Mouse (Mus musculus) CH12.LX (cell line): ENCODE results near the gene Arhgap1. TPM values are rescaled to one million over a fixed set of nuclear protein-coding genes. Genes with fewer than 3 reads are reported as not detected.

Experiments
- DNase-seq: peaks from one replicate; pipeline ENCODE4 v3.0.0-alpha.2; 2013; ENCODE audit errors: extremely low read depth
- H3K27ac ChIP-seq: 2 replicates; pipeline ENCODE4 v1.5.1; 2012; ENCODE audit warnings: low read depth, mild to moderate bottlenecking, control low read depth, moderate library complexity; ENCODE audit not compliant: insufficient read depth
- H3K27me3 ChIP-seq: replicated peaks from 2 replicates; pipeline ENCODE3; 2012; ENCODE audit warnings: inconsistent platforms
- H3K36me3 ChIP-seq, 2 experiments: replicated peaks in 1 of 2; 2 replicates each; pipeline versions ENCODE3 to v1.6.1; 2012; ENCODE audit warnings: inconsistent platforms in 1 of 2, low read length in 1 of 2, mild to moderate bottlenecking in 1 of 2, mixed read lengths in 1 of 2, moderate library complexity in 1 of 2; ENCODE audit not compliant: control insufficient read depth in 1 of 2, insufficient read depth in 1 of 2
- H3K4me1 ChIP-seq, 2 experiments: 2 replicates each; pipeline ENCODE4 v1.6.1; 2012; ENCODE audit warnings: inconsistent platforms in 1 of 2, moderate library complexity in 1 of 2; ENCODE audit not compliant: insufficient read depth in 2 of 2, control insufficient read depth in 1 of 2
- H3K4me2 ChIP-seq: 2 replicates; pipeline ENCODE4 v1.6.1; 2012; ENCODE audit warnings: low read depth, mild to moderate bottlenecking, control low read depth; ENCODE audit not compliant: poor library complexity, insufficient read depth, severe bottlenecking
- H3K4me3 ChIP-seq, 3 experiments: fragments of 150-350 bp in 1 of 3; sonication (generic) in 1 of 3; replicated peaks in 1 of 3; 2 replicates each; pipeline versions ENCODE3 to v1.5.1; 2011 to 2012; ENCODE audit warnings: low read depth in 2 of 3, low read length in 2 of 3, mild to moderate bottlenecking in 2 of 3, moderate library complexity in 2 of 3, control low read depth in 1 of 3, improper control_type of control experiment in 1 of 3, inconsistent platforms in 1 of 3, mixed read lengths in 1 of 3; ENCODE audit not compliant: poor library complexity in 1 of 3
- H3K79me2 ChIP-seq: replicated peaks from 2 replicates; pipeline ENCODE4 v1.6.1; 2012; ENCODE audit warnings: mild to moderate bottlenecking, moderate library complexity; ENCODE audit not compliant: control insufficient read depth, poor library complexity, insufficient read depth, severe bottlenecking; ENCODE audit errors: extremely low read depth
- H3K9ac ChIP-seq: 2 replicates; pipeline ENCODE4 v1.6.1; 2012; ENCODE audit warnings: low read depth, mild to moderate bottlenecking, control low read depth, moderate library complexity; ENCODE audit not compliant: insufficient read depth
- H3K9me3 ChIP-seq: replicated peaks from 2 replicates; pipeline ENCODE3; 2012; ENCODE audit warnings: low read length, inconsistent platforms, mixed read lengths
- BHLHE40 ChIP-seq: IDR thresholded peaks from 2 replicates; pipeline ENCODE4 v1.6.1; 2011; ENCODE audit warnings: mild to moderate bottlenecking, low read depth, low read length, improper control_type of control experiment
- CHD1 ChIP-seq: IDR thresholded peaks from 2 replicates; pipeline ENCODE4 v1.6.1; 2012; ENCODE audit warnings: low read depth, low read length, improper control_type of control experiment, inconsistent platforms
- CHD2 ChIP-seq: IDR thresholded peaks from 2 replicates; pipeline ENCODE4 v1.6.1; 2011; ENCODE audit warnings: low read length, improper control_type of control experiment
- CTCF ChIP-seq, 2 experiments: IDR thresholded peaks in 1 of 2; conservative IDR thresholded peaks in 1 of 2; 2 replicates each; pipeline ENCODE4 v1.5.1; 2011 to 2012; ENCODE audit warnings: low read depth in 2 of 2, low read length in 2 of 2, improper control_type of control experiment in 1 of 2, inconsistent platforms in 1 of 2, mild to moderate bottlenecking in 1 of 2, moderate library complexity in 1 of 2
- ETS1 ChIP-seq: conservative IDR thresholded peaks from 2 replicates; pipeline ENCODE4 v1.6.1; 2012; ENCODE audit warnings: low read depth, mild to moderate bottlenecking, inconsistent platforms, low read length, improper control_type of control experiment, moderate library complexity
- IRF4 ChIP-seq: IDR thresholded peaks from 2 replicates; pipeline ENCODE4 v1.6.1; 2014; ENCODE audit warnings: low read depth, mild to moderate bottlenecking, inconsistent platforms, low read length, improper control_type of control experiment
- JUND ChIP-seq: conservative IDR thresholded peaks from 2 replicates; pipeline ENCODE4 v1.6.1; 2011; ENCODE audit warnings: low read depth, low read length, improper control_type of control experiment
- MAX ChIP-seq: IDR thresholded peaks from 2 replicates; pipeline ENCODE4 v1.6.1; 2011; ENCODE audit warnings: low read length, improper control_type of control experiment
- MAZ ChIP-seq: IDR thresholded peaks from 2 replicates; pipeline ENCODE4 v1.6.1; 2012; ENCODE audit warnings: low read depth, mild to moderate bottlenecking, inconsistent platforms, low read length, improper control_type of control experiment, moderate library complexity
- MXI1 ChIP-seq: IDR thresholded peaks from 2 replicates; pipeline ENCODE4 v1.6.1; 2011; ENCODE audit warnings: mild to moderate bottlenecking, low read depth, low read length, improper control_type of control experiment
- MYC ChIP-seq: IDR thresholded peaks from 2 replicates; pipeline ENCODE4 v1.6.1; 2011; ENCODE audit warnings: low read depth, mild to moderate bottlenecking, improper control_type of control experiment, low read length
- NRF1 ChIP-seq: IDR thresholded peaks from 2 replicates; pipeline ENCODE4 v1.6.1; 2014; ENCODE audit warnings: low read depth, mild to moderate bottlenecking, inconsistent platforms, low read length, improper control_type of control experiment, moderate library complexity
- PAX5 ChIP-seq: IDR thresholded peaks from 2 replicates; pipeline ENCODE4 v1.6.1; 2012; ENCODE audit warnings: low read length, inconsistent platforms, mixed read lengths
- POLR2AphosphoS2 ChIP-seq: IDR thresholded peaks from 2 replicates; pipeline ENCODE4 v1.6.1; 2011; ENCODE audit warnings: low read depth, low read length, improper control_type of control experiment
- RCOR1 ChIP-seq: conservative IDR thresholded peaks from 2 replicates; pipeline ENCODE4 v1.6.1; 2012; ENCODE audit warnings: low read depth, mild to moderate bottlenecking, inconsistent platforms, low read length, improper control_type of control experiment
- SIN3A ChIP-seq: IDR thresholded peaks from 2 replicates; pipeline ENCODE4 v1.6.1; 2012; ENCODE audit warnings: low read length, improper control_type of control experiment, inconsistent platforms
- TBP ChIP-seq: conservative IDR thresholded peaks from 2 replicates; pipeline ENCODE4 v1.6.1; 2011; ENCODE audit warnings: low read depth, low read length, improper control_type of control experiment
- USF1 ChIP-seq: IDR thresholded peaks from 2 replicates; pipeline ENCODE4 v1.6.1; 2014; ENCODE audit warnings: low read depth, mild to moderate bottlenecking, inconsistent platforms, low read length, improper control_type of control experiment
- ZKSCAN1 ChIP-seq: IDR thresholded peaks from 2 replicates; pipeline ENCODE4 v1.6.1; 2012; ENCODE audit warnings: low read depth, inconsistent platforms, low read length, improper control_type of control experiment, borderline replicate concordance
- ZMIZ1 ChIP-seq: IDR thresholded peaks from 2 replicates; pipeline ENCODE4 v1.6.1; 2012; ENCODE audit warnings: low read depth, mild to moderate bottlenecking, inconsistent platforms, low read length, improper control_type of control experiment
- ZNF384 ChIP-seq: IDR thresholded peaks from 2 replicates; pipeline ENCODE4 v1.6.1; 2012; ENCODE audit warnings: low read depth, low read length, improper control_type of control experiment, inconsistent platforms
- dilution Hi-C: fragments of 300-500 bp; cut with MboI; formaldehyde crosslinking; loops from 2 replicates; pipeline ENCODE4 v1.14.3; 2020; ENCODE audit warnings: low sequenced_read_pairs; ENCODE audit not compliant: extremely low pct_unique_long_range_greater_than_20kb, extremely low pct_ligation_motif_present
- in situ Hi-C: fragments of 300-500 bp; cut with MboI; formaldehyde crosslinking; loops from 3 replicates; pipeline ENCODE4 v1.14.3; 2019; ENCODE audit warnings: low sequenced_read_pairs, low pct_ligation_motif_present, low pct_unique_long_range_greater_than_20kb, mixed read lengths
- polyA plus RNA-seq: library from polyadenylated mRNA; unstranded; fragments of >175 nt; gene quantifications from 2 replicates; pipeline ENCODE4 v1.2.1, GENCODE M21; 2012; ENCODE audit warnings: low read depth; ENCODE audit not compliant: insufficient read length
- total RNA-seq, 2 experiments: library from RNA; depleted of rRNA; stranded (reverse); fragments of 300-350 nt in 1 of 2; fragments of >200 nt in 1 of 2; gene quantifications; 2 replicates each; pipeline ENCODE4 v1.2.3; 2012 to 2014

Arhgap1 gene
- total and polyA plus RNA-seq, 3 experiments: 15.6 to 35.4 (median 19.7) TPM

- Histone ChIP-seq H3K27me3 (peaks cover 2% of the 10 kb centered on the region), H3K4me1 (peaks cover 0 to 6% of the 10 kb centered on the region in 2 experiments; a peak in 3 of 4 replicates), H3K4me3 (no peak overlapping the region), H3K9ac (no peak overlapping the region), H3K79me2 (no peaks in the 10 kb centered on the region), H3K9me3 (no peaks in the 10 kb centered on the region), H3K4me2 (no peak overlapping the region), H3K36me3 (peaks cover 0 to 3% of the 10 kb centered on the region in 2 experiments), H3K27ac (no peak overlapping the region)
- no peak for DNase-seq
- TF ChIP-seq ETS1 (no peak), NRF1 (no peak), MAZ (no peak), MYC (no peak), PAX5 (no peak)
- dilution Hi-C loops (no loop called here), in situ Hi-C loops (no loop called here)
Measured at GRCm38 (mm10) chr2:91630384-91630783, 19.3 kb upstream of the Arhgap1 start.

GRCm38 (mm10) chr2:91631826-91632225, 17.8 kb upstream of the Arhgap1 start:
- H3K36me3 ChIP-seq: no peaks in the 10 kb centered on the region
- H3K9ac ChIP-seq: no peak overlapping the region
- H3K27me3 ChIP-seq: peaks cover 2% of the 10 kb centered on the region
- H3K27ac ChIP-seq: no peak overlapping the region
- dilution Hi-C loops (no loop called here), in situ Hi-C loops (no loop called here)
- H3K4me1 ChIP-seq: peaks cover 7 to 20% of the 10 kb centered on the region in 2 experiments; a peak in 3 of 4 replicates
- TF ChIP-seq POLR2AphosphoS2 (no peak), RCOR1 (no peak)
- DNase-seq: no peak
- no peaks in the 10 kb centered on the region for H3K79me2 ChIP-seq
- no peak overlapping the region for H3K4me2 ChIP-seq
- H3K4me3 ChIP-seq: no peak overlapping the region
- H3K9me3 ChIP-seq: no peaks in the 10 kb centered on the region

- no peak for TF ChIP-seq RCOR1
- no peak for TF ChIP-seq CHD2
- TF ChIP-seq CHD1: no peak
- TF ChIP-seq ZKSCAN1: no peak
- TF ChIP-seq IRF4: no peak
- no peak for TF ChIP-seq MAX
- TF ChIP-seq TBP: no peak
- TF ChIP-seq ZNF384: no peak
- TF ChIP-seq USF1: no peak
- TF ChIP-seq ZMIZ1: no peak
- no peak for TF ChIP-seq CTCF (conservative IDR thresholded peaks at IDR 0.05 in 1 of 2, IDR thresholded peaks at IDR 0.05 in 1 of 2; ENCODE audit: low read depth in 2 of 2, low read length in 2 of 2)
- TF ChIP-seq BHLHE40: no peak
- TF ChIP-seq JUND: no peak
- no peak for TF ChIP-seq MXI1
- no peak for TF ChIP-seq SIN3A
- TF ChIP-seq ETS1: no peak
- H3K9ac ChIP-seq: no peak overlapping the region
- H3K9me3 ChIP-seq: no peaks in the 10 kb centered on the region
- dilution Hi-C loops (no loop called here), in situ Hi-C loops (no loop called here)
- no peaks in the 10 kb centered on the region for H3K36me3 ChIP-seq
- H3K4me3 ChIP-seq: no peak overlapping the region
- H3K4me1 ChIP-seq: peaks cover 7 to 22% of the 10 kb centered on the region in 2 experiments; a peak in 3 of 4 replicates
- no peak overlapping the region for H3K27ac ChIP-seq
- H3K79me2 ChIP-seq: no peaks in the 10 kb centered on the region
- no peak overlapping the region for H3K4me2 ChIP-seq
- no peak for DNase-seq
- H3K27me3 ChIP-seq: peaks cover 2% of the 10 kb centered on the region
Measured at GRCm38 (mm10) chr2:91632316-91632715, 17.3 kb upstream of the Arhgap1 start.
